Mouse (Mus musculus): Measurements from ENCODE around the gene Rrp9.

Gene Rrp9

DNA sequence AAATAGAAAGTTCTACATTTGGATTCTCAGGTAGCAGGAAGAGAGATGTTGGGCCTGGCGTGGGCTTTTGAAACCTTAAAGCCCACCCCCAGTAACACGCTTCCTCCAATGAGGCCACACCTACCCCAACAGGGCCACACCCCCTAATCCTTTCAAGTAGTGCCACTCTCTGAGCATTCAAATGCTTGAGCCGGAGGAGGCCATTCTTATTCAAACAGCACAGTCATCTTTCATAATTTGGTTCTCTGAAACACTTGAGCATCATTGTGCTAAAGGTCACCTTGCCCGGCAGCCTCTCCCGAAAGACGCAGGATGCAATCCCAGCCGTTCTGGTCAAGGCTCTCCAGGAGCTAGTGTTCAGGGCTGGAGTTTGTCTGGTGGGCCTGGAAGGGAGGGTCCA, 58.5 kb downstream of the Rrp9 start:
- no peak for DNase-seq

DNA sequence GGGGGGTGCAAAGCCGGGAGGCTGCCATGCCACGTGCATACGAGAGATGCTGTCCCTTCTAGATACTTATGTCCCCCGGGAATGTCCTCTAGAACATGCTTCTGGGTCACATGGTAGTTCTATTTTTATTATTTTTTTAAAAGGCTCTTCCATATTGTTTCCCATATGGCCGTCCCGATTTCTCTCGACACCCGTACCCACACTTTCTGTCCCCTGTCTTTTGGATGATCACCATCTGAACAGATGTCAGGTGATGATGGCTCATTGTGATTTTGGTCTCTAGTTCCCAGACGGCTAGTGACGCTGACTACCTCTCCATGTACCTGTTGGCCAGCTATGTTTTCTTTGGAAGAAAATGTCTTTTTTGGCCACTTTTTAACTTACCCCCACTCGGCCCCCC, 59.2 kb downstream of the Rrp9 start:
- no peak for DNase-seq
